Mouse (Mus musculus): Measurements from ENCODE around the gene Itgb1bp2. TPM values are rescaled to one million over a fixed set of nuclear protein-coding genes. Genes with fewer than 3 reads are reported as not detected.
A peak's percentile ranks its signal among the peaks of the same experiment; 100 is the strongest.

Gene Itgb1bp2
- 3.7 and 7.5 TPM in 2 replicates for polyA plus RNA-seq (2016; fragmentation: Nextera tagmentation; extraction: Ambion mirVana)

DNA sequence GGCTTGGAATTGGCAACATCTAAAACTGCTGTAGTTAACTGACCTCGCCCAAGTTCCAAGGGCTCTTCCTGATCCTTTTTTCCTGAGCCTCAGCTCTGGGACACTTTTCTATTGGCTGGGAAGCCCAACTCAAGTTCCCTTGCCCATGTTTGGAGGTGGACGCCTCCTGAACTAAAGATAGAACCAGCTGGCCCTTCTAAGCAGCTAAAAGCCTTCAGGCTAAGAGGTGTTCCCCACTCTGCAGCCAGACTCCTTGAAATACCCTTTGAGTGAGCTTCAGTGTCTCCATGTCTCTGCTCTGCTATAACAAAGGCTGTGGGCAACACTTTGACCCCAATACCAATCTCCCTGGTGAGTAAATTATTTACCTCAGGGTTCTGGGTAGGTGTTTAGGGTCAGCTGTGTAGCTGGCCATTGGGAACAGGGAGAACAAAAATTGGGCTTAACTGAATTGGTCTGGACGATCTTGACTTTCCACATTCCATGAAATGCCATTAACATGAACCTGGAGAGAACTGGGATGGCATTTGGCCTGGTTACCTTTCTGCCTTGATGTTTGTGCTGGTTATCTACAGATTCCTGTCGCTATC lies at the start of gene Itgb1bp2:
Itgb1bp2 (plus strand) TSS at position 203 of the 590 bp plus-strand sequence.
- Histone ChIP-seq H3K27ac (no peak within 1 kb of the TSS), H3K27me3 (no peaks in the 10 kb centered on the region), H3K9ac (no peak within 1 kb of the TSS), H3K36me3 (peaks cover 58% of the 10 kb centered on the region), H3K4me3 (no peak within 1 kb of the TSS), H3K4me2 (replicated peaks) (no peak within 1 kb of the TSS), H3K4me1 (no peaks in the 10 kb centered on the region), H3K9me3 (replicated peaks) (no peaks in the 10 kb centered on the region)
- WGBS, result 80% methylated on average over 4 of the region's 4 CpGs
- ATAC-seq (ENCODE audit: low FRiP score), result no peak

- peaks cover 7% of the 10 kb centered on the region; the same call in 1 of the 2 replicates for H3K27me3 ChIP-seq
- H3K4me2 ChIP-seq (replicated peaks), result peak overlapping the region; percentile 57
- no peaks in the 10 kb centered on the region for H3K9me3 ChIP-seq (replicated peaks)
- peak overlapping the region; percentile 67 for H3K9ac ChIP-seq
- 28% methylated on average over 34 of the region's 36 CpGs for WGBS
- peak; percentile 27 for ATAC-seq (ENCODE audit: low FRiP score)
- H3K4me3 ChIP-seq, result peak overlapping the region; percentile 54
- peaks cover 9% of the 10 kb centered on the region for H3K4me1 ChIP-seq
- peak overlapping the region; percentile 72 for H3K27ac ChIP-seq
- H3K36me3 ChIP-seq, result peaks cover 10% of the 10 kb centered on the region
These were observed 29.8 kb upstream of the Itgb1bp2 start for GRCm38 (mm10) chrX:101418946-101419724.

GRCm38 (mm10) chrX:101419725-101420699 lies 28.9 kb upstream of the Itgb1bp2 start:
- 22% methylated on average over 49 of the region's 54 CpGs for WGBS
- H3K9me3 ChIP-seq (replicated peaks), result no peaks in the 10 kb centered on the region
- H3K36me3 ChIP-seq, result peaks cover 7% of the 10 kb centered on the region; the same call in 1 of the 2 replicates
- H3K4me2 ChIP-seq (replicated peaks), result peak overlapping the region; percentile 57
- H3K27ac ChIP-seq, result peak overlapping the region; percentile 72
- ATAC-seq (ENCODE audit: low FRiP score), result peak; percentile 96
- H3K27me3 ChIP-seq, result peaks cover 7% of the 10 kb centered on the region; the same call in 1 of the 2 replicates
- peak overlapping the region; percentile 54 for H3K4me3 ChIP-seq
- peak overlapping the region; percentile 67 for H3K9ac ChIP-seq
- H3K4me1 ChIP-seq, result peaks cover 9% of the 10 kb centered on the region

GRCm38 (mm10) chrX:101420700-101421095 lies 28.2 kb upstream of the Itgb1bp2 start, which contains the start of gene Zmym3:
Gene Zmym3, minus strand, starts transcription at chrX:101420849.
- ATAC-seq (ENCODE audit: low FRiP score), result no peak

DNA sequence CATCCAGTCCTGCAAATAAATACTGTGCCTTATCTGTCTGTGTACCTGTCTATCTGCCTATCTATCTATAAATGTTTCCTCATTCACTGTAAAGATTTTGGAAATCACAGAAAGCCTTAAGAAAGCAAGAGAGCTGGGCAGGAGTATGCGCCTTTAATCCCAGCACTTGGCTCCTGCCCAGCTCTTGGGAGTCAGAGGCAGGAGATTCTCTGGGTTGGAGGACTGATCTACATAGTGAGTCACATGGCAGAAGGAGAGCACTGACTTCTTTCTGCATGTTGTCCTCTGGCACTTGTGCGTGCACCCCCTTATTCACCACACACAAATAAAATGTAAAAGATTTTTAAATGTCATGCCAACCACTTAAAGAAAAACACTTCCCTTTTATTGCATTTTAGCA lies 25.4 kb upstream of the Itgb1bp2 start:
- peaks cover 2% of the 10 kb centered on the region; the same call in 1 of the 2 replicates for H3K27me3 ChIP-seq
- H3K9ac ChIP-seq, result no peak overlapping the region
- no peaks in the 10 kb centered on the region for H3K9me3 ChIP-seq (replicated peaks)
- no peak overlapping the region for H3K4me2 ChIP-seq (replicated peaks)
- ATAC-seq (ENCODE audit: low FRiP score), result no peak
- no peak overlapping the region for H3K27ac ChIP-seq
- WGBS, result 80% methylated on average over 2 of the region's 2 CpGs
- peaks cover 2% of the 10 kb centered on the region; the same call in 1 of the 2 replicates for H3K4me1 ChIP-seq
- H3K4me3 ChIP-seq, result no peak overlapping the region
- no peaks in the 10 kb centered on the region for H3K36me3 ChIP-seq

More at GRCm38 (mm10) chrX:101420700-101421095, 28.2 kb upstream of the Itgb1bp2 start, which contains the start of gene Zmym3:
- 24% methylated on average over 4 of the region's 4 CpGs for WGBS
- Histone ChIP-seq H3K4me2 (replicated peaks) (peak within 1 kb of the TSS; percentile 53), H3K4me3 (peak within 1 kb of the TSS; percentile 54), H3K9me3 (replicated peaks) (no peaks in the 10 kb centered on the region), H3K4me1 (peaks cover 9% of the 10 kb centered on the region), H3K36me3 (no peaks in the 10 kb centered on the region), H3K27ac (peak within 1 kb of the TSS; percentile 72), H3K27me3 (peaks cover 7% of the 10 kb centered on the region; the same call in 1 of the 2 replicates), H3K9ac (peak within 1 kb of the TSS; percentile 55)

GRCm38 (mm10) chrX:101427774-101428173 lies 21.1 kb upstream of the Itgb1bp2 start:
- WGBS, result 0% methylated on average over 1 of the region's 1 CpGs
- H3K27me3 ChIP-seq, result peaks cover 3% of the 10 kb centered on the region; the same call in 1 of the 2 replicates
- H3K9me3 ChIP-seq (replicated peaks), result no peaks in the 10 kb centered on the region
- no peak overlapping the region for H3K9ac ChIP-seq
- H3K4me2 ChIP-seq (replicated peaks), result no peak overlapping the region
- no peak overlapping the region for H3K4me3 ChIP-seq
- H3K27ac ChIP-seq, result no peak overlapping the region
- H3K36me3 ChIP-seq, result no peaks in the 10 kb centered on the region; the same call in 1 of the 2 replicates
- H3K4me1 ChIP-seq, result 0 out of 2 replicates have a peak, but pooled peaks cover 3% of the 10 kb centered on the region
- ATAC-seq (ENCODE audit: low FRiP score), result no peak

DNA sequence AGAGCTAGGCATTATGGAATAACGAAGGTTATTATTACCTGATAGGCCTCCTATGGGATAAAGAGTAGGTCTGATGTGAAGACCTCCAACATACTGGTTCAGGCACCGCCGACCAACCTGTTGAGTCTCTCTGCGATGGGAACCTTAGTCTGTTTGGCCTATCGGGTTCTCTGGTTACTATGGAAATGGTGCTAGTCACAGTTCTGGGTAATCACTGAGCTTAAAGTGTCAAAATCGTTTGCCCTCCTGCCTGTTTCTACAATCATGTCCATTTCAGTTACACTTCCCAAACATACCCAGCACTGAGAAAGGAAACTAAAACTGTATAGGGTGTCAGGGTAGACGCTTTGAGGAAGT lies 20.1 kb upstream of the Itgb1bp2 start:
- H3K9me3 ChIP-seq (replicated peaks), result no peaks in the 10 kb centered on the region
- H3K4me2 ChIP-seq (replicated peaks), result peak overlapping the region; percentile 45
- H3K4me3 ChIP-seq, result peak overlapping the region; percentile 58
- peak; percentile 14 for ATAC-seq (ENCODE audit: low FRiP score)
- 28% methylated on average over 7 of the region's 7 CpGs for WGBS
- no peaks in the 10 kb centered on the region; the same call in 1 of the 2 replicates for H3K36me3 ChIP-seq
- H3K27ac ChIP-seq, result peak overlapping the region; percentile 89
- peak overlapping the region; percentile 23; the same call in 1 of the 2 replicates for H3K9ac ChIP-seq
- H3K4me1 ChIP-seq, result 0 out of 2 replicates have a peak, but pooled peaks cover 3% of the 10 kb centered on the region
- peaks cover 3% of the 10 kb centered on the region; the same call in 1 of the 2 replicates for H3K27me3 ChIP-seq

DNA sequence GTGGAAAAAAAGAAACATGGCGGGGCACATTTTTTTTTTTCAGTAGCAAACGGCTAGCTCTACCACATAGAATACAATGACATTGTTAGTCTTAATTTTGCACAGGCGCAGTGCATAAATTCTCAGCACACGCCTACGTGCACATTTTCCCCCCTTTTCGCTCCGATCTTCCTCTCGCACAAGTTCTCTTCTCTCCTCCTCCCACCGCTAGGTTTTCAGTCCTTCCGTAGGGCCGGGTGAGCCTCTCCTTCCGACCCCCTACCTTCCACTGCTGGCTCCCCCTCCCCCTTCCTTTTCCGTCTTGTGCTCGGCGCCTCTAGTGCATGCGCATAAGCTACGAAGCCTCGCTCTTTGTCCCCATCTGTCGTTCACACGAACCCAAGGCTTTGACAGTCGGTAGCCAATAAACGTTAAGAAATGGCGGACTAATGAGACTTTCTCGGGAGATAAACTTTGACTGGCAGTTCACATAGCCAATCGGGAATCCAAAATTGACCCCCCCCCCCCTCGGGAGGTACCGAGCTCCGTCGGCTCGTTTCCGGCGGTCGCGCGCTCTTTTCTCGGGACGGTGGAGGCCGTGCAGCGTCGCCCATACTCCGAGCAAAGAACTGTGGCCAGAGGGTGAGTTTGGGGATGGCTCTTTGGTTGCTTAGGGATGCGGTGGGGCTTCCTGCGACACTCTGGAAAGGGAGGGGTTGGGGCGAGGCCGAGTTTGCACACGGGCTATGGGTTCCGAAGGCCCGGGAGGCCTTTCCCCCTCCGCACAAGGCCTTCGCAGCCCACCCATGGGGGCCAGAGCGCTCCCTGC lies 19.5 kb upstream of the Itgb1bp2 start, which contains the start of gene Nono:
Nono (plus strand) TSS at position 177 of the 808 bp plus-strand sequence.
- Histone ChIP-seq H3K27ac (peak within 1 kb of the TSS; percentile 93), H3K9ac (peak within 1 kb of the TSS; percentile 80), H3K4me3 (peak within 1 kb of the TSS; percentile 58), H3K4me1 (0 out of 2 replicates have a peak, but pooled peaks cover 3% of the 10 kb centered on the region), H3K27me3 (peaks cover 3% of the 10 kb centered on the region; the same call in 1 of the 2 replicates), H3K9me3 (replicated peaks) (no peaks in the 10 kb centered on the region), H3K36me3 (no peaks in the 10 kb centered on the region; the same call in 1 of the 2 replicates), H3K4me2 (replicated peaks) (peak within 1 kb of the TSS; percentile 51)
- peak; percentile 97 for ATAC-seq (ENCODE audit: low FRiP score)
- WGBS, result 23% methylated on average over 51 of the region's 51 CpGs

- Histone ChIP-seq H3K4me3 (peak overlapping the region; percentile 58), H3K4me1 (0 out of 2 replicates have a peak, but pooled peaks cover 3% of the 10 kb centered on the region), H3K27ac (peak overlapping the region; percentile 93), H3K4me2 (replicated peaks) (peak overlapping the region; percentile 51), H3K27me3 (peaks cover 3% of the 10 kb centered on the region; the same call in 1 of the 2 replicates), H3K9me3 (replicated peaks) (no peaks in the 10 kb centered on the region), H3K36me3 (no peaks in the 10 kb centered on the region; the same call in 1 of the 2 replicates), H3K9ac (peak overlapping the region; percentile 80)
- ATAC-seq (ENCODE audit: low FRiP score), result peak; percentile 68
- WGBS, result 21% methylated on average over 14 of the region's 14 CpGs
These were observed 18.9 kb upstream of the Itgb1bp2 start for GRCm38 (mm10) chrX:101429976-101430375.

DNA sequence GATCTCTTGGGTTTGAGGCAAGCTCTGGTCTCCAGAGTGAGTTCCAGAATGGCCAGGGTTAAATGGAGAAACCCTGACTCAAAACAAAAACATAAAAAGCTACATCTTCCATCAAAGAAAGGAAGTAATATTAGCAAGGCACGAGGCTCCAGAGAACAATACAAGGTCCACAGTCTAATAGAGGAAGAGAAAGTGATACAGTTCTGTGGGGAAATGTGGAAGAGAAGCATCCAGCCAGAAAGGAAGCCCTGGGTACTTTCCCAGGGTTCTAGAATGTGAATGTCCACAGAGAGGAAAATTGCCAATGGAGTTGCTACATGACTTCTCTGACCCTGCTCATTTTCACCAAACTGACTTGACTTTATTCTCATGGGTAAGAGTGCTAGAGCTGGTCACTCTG lies 2.3 kb downstream of the Itgb1bp2 start:
- H3K4me2 ChIP-seq (replicated peaks), result no peak overlapping the region
- no peak for ATAC-seq (ENCODE audit: low FRiP score)
- no peaks in the 10 kb centered on the region for H3K9me3 ChIP-seq (replicated peaks)
- H3K36me3 ChIP-seq, result peaks cover 39% of the 10 kb centered on the region
- H3K4me1 ChIP-seq, result no peaks in the 10 kb centered on the region
- no peaks in the 10 kb centered on the region for H3K27me3 ChIP-seq
- WGBS, result 86% methylated on average over 1 of the region's 1 CpGs
- H3K9ac ChIP-seq, result no peak overlapping the region
- no peak overlapping the region for H3K27ac ChIP-seq
- no peak overlapping the region for H3K4me3 ChIP-seq

Measured in hindbrain, embryonic 12.5 days (tissue).